Mouse (Mus musculus): ENCODE data around the gene Gad2.

DNA sequence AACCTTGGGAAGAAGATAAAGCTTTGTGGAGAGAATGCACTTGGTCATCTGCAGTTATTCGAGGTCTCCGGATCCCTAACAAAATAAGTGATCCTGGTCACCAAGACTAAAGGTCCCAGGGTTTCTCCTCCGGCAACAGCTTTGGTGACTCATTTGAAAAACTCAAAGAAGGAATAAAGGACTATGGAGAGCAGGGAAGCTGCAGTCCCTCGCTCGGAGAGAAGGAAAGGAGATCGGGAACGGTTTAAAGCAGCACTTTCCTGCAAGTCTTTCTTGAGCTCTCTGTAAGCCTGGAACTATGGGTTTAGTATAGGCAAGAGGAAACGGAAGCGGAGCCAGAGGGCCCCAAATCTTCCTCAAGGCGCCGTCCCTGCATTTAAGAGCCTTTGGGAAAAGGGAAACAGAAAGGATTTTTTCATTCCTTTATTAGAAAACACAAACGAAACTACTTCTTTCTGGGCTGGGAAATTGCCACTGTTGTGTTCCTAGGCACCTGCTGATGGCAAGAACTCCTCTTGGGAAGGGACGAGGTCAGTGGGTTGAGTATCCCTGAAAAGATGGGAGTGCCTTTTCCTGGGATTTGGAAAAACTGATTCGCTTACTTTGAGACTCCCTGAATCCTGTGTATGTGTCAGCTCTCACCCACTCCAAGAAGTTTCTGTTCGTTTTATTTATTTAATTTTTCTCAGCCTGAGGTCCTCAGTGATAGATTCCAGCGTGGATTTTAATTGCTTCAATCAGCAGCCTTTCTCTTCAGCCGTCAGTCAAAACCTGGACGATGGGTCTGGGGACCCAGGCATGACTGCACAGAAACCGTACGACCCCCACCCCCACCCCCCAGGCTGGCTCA, 802 bp upstream of the Gad2 start:
- no peak for TF ChIP-seq CTCF (IDR thresholded peaks at IDR 0.05; ENCODE audit: insufficient read depth, low read length)
- no peak for TF ChIP-seq POLR2A (IDR thresholded peaks at IDR 0.05; ENCODE audit: borderline replicate concordance, extremely low read depth, low read depth, low read length)
